Mouse (Mus musculus) embryonic facial prominence, embryonic 11.5 days (tissue): ENCODE results near the gene Gsc2. TPM values are rescaled to one million over a fixed set of nuclear protein-coding genes. Genes with fewer than 3 reads are reported as not detected.
"Not testable (repeated sequence)": the region's sequence is repeated elsewhere in the genome, so short reads cannot be mapped to it uniquely, and the experiment has no call there.

Experiments used
- ATAC-seq: fragments of 200-750 bp; cut with Nextera tagmentation; replicated peaks from 2 replicates; pipeline ENCODE4 v1.8.0; 2017; ENCODE audit warnings: low read depth; ENCODE audit not compliant: insufficient number of reproducible peaks, low FRiP score, low TSS enrichment
- DNase-seq: peaks from one replicate; pipeline ENCODE4 v3.0.0-alpha.2; 2015; ENCODE audit warnings: low spot score
- H3K27ac ChIP-seq: fragments of 300-500 bp; sonication (generic); replicated peaks from 2 replicates; pipeline ENCODE4 v1.5.1; 2014; ENCODE audit warnings: mild to moderate bottlenecking, low read depth, low read length, control low read depth
- H3K27me3 ChIP-seq: fragments of 300-500 bp; sonication (generic); 2 replicates; pipeline ENCODE4 v1.6.1; 2014; ENCODE audit warnings: mild to moderate bottlenecking, low read length, moderate library complexity, mixed read lengths; ENCODE audit not compliant: control insufficient read depth, insufficient read depth
- H3K36me3 ChIP-seq: fragments of 300-500 bp; sonication (generic); replicated peaks from 2 replicates; pipeline ENCODE4 v1.6.1; 2014; ENCODE audit warnings: low read depth, mild to moderate bottlenecking, low read length, moderate library complexity, mixed read lengths; ENCODE audit not compliant: control insufficient read depth, insufficient read depth
- H3K4me1 ChIP-seq: fragments of 300-500 bp; sonication (generic); 2 replicates; pipeline ENCODE4 v1.6.1; 2014; ENCODE audit warnings: low read length, mixed read lengths; ENCODE audit not compliant: control insufficient read depth, insufficient read depth
- H3K4me2 ChIP-seq: fragments of 300-500 bp; sonication (generic); 2 replicates; pipeline ENCODE4 v1.6.1; 2014; ENCODE audit warnings: low read depth, mild to moderate bottlenecking, control low read depth, low read length, moderate library complexity
- H3K4me3 ChIP-seq: fragments of 300-500 bp; sonication (generic); 2 replicates; pipeline ENCODE4 v1.5.1; 2014; ENCODE audit warnings: low read depth, low read length, control low read depth
- H3K9ac ChIP-seq: fragments of 300-500 bp; sonication (generic); replicated peaks from 2 replicates; pipeline ENCODE4 v1.6.1; 2014; ENCODE audit warnings: mild to moderate bottlenecking, control low read depth, low read length
- H3K9me3 ChIP-seq: fragments of 300-500 bp; sonication (generic); replicated peaks from 2 replicates; pipeline ENCODE4 v1.6.1; 2016; ENCODE audit warnings: mild to moderate bottlenecking, low read length, inconsistent platforms, mixed read lengths; ENCODE audit not compliant: control insufficient read depth
- WGBS: fragments of 180-500 bp; shearing (Covaris S2); extraction: QIAGEN DNeasy Blood & Tissue Kit; methylation state at CpG from one replicate; pipeline ENCODE4 v1.1.7; 2014; 5-methylcytosine and 5-hydroxymethylcytosine counted together
- polyA plus RNA-seq: library from polyadenylated mRNA; unstranded; fragments of >200 nt; fragmentation: Nextera tagmentation; extraction: Ambion mirVana; gene quantifications from 2 replicates; pipeline ENCODE4 v1.2.1, GENCODE M21; 2014

Gene Gsc2
- polyA plus RNA-seq: 0.24 TPM in 1 of 2 replicates, not detected in the other

- WGBS: under 1% methylated on average over 100 of the region's 106 CpGs
- Histone ChIP-seq H3K9me3 (no peaks in the 10 kb centered on the region), H3K9ac (peak within 1 kb of the TSS; percentile 39; the same call in 1 of the 2 replicates), H3K4me2 (peak within 1 kb of the TSS; percentile 61), H3K36me3 (no peaks in the 10 kb centered on the region), H3K27me3 (peaks cover 45% of the 10 kb centered on the region), H3K4me3 (peak within 1 kb of the TSS; percentile 32), H3K27ac (no peak within 1 kb of the TSS), H3K4me1 (no peaks in the 10 kb centered on the region; the same call in none of the 2 replicates)
- DNase-seq (peak; percentile 39), ATAC-seq (no peak)
Observed at GRCm38 (mm10) chr16:17914307-17915249, at the start of gene Gsc2. Gene Gsc2 (minus strand): TSS chr16:17915059.

GRCm38 (mm10) chr16:17962091-17962490, 47.2 kb upstream of the Gsc2 start:
- DNase-seq (no peak), ATAC-seq (no peak)
- Histone ChIP-seq H3K4me2 (no peak overlapping the region), H3K4me1 (no peaks in the 10 kb centered on the region), H3K36me3 (no peaks in the 10 kb centered on the region), H3K27ac (no peak overlapping the region), H3K27me3 (no peaks in the 10 kb centered on the region), H3K4me3 (no peak overlapping the region), H3K9me3 (no peaks in the 10 kb centered on the region), H3K9ac (no peak overlapping the region)
- 76% methylated on average over 7 of the region's 7 CpGs for WGBS

- not testable (repeated sequence) for H3K9ac ChIP-seq, H3K9me3 ChIP-seq, H3K36me3 ChIP-seq, ATAC-seq, H3K27me3 ChIP-seq, H3K4me1 ChIP-seq, H3K27ac ChIP-seq, DNase-seq, H3K4me2 ChIP-seq, H3K4me3 ChIP-seq
- WGBS: 95% methylated on average over 16 of the region's 17 CpGs
Observed at GRCm38 (mm10) chr16:17956052-17956638, 41.3 kb upstream of the Gsc2 start.

- no peak for ATAC-seq
- H3K4me1 ChIP-seq: no peaks in the 10 kb centered on the region; the same call in 1 of the 2 replicates
- H3K9ac ChIP-seq: no peak overlapping the region
- H3K27me3 ChIP-seq: no peaks in the 10 kb centered on the region
- no peaks in the 10 kb centered on the region for H3K36me3 ChIP-seq
- no peak for DNase-seq
- no peaks in the 10 kb centered on the region for H3K9me3 ChIP-seq
- 84% methylated on average over 4 of the region's 4 CpGs for WGBS
- no peak overlapping the region for H3K4me3 ChIP-seq
- no peak overlapping the region for H3K27ac ChIP-seq
- no peak overlapping the region for H3K4me2 ChIP-seq
Observed at GRCm38 (mm10) chr16:17951618-17952017, 36.8 kb upstream of the Gsc2 start.

- peak; percentile 6 for DNase-seq
- Histone ChIP-seq H3K9me3 (no peaks in the 10 kb centered on the region), H3K27me3 (no peaks in the 10 kb centered on the region), H3K36me3 (no peaks in the 10 kb centered on the region), H3K27ac (no peak overlapping the region), H3K4me3 (no peak overlapping the region), H3K4me1 (no peaks in the 10 kb centered on the region; the same call in 1 of the 2 replicates), H3K4me2 (no peak overlapping the region), H3K9ac (no peak overlapping the region)
- WGBS: 38% methylated on average over 4 of the region's 4 CpGs
- no peak; the same call in 1 of the 2 replicates for ATAC-seq
Observed at GRCm38 (mm10) chr16:17950068-17950467, 35.2 kb upstream of the Gsc2 start.

GRCm38 (mm10) chr16:17949421-17949877, 34.6 kb upstream of the Gsc2 start:
- no peak overlapping the region for H3K4me3 ChIP-seq
- H3K27me3 ChIP-seq: no peaks in the 10 kb centered on the region
- ATAC-seq (peak; percentile 84), DNase-seq (peak; percentile 45)
- no peaks in the 10 kb centered on the region for H3K9me3 ChIP-seq
- H3K9ac ChIP-seq: no peak overlapping the region
- H3K36me3 ChIP-seq: no peaks in the 10 kb centered on the region
- H3K27ac ChIP-seq: no peak overlapping the region
- WGBS: 45% methylated on average over 2 of the region's 2 CpGs
- no peaks in the 10 kb centered on the region; the same call in 1 of the 2 replicates for H3K4me1 ChIP-seq
- H3K4me2 ChIP-seq: no peak overlapping the region

GRCm38 (mm10) chr16:17945081-17945831, 30.4 kb upstream of the Gsc2 start:
- Histone ChIP-seq H3K27ac (no peak overlapping the region), H3K27me3 (no peaks in the 10 kb centered on the region), H3K4me2 (no peak overlapping the region), H3K4me1 (no peaks in the 10 kb centered on the region; the same call in 1 of the 2 replicates), H3K36me3 (no peaks in the 10 kb centered on the region), H3K4me3 (no peak overlapping the region), H3K9ac (no peak overlapping the region), H3K9me3 (no peaks in the 10 kb centered on the region)
- DNase-seq: no peak
- ATAC-seq: no peak
- WGBS: 65% methylated on average over 7 of the region's 7 CpGs
